Mouse (Mus musculus) brown adipose tissue, adult 24 weeks (tissue): ENCODE data around the gene Cep95. TPM values are rescaled to one million over a fixed set of nuclear protein-coding genes. Genes with fewer than 3 reads are reported as not detected.
A peak's percentile ranks its signal among the peaks of the same experiment; 100 is the strongest.
"Not testable (repeated sequence)": the region's sequence is repeated elsewhere in the genome, so short reads cannot be mapped to it uniquely, and the experiment has no call there.

Experiments
- H3K27ac ChIP-seq: fragments of 200-500 bp; replicated peaks from 2 replicates; pipeline ENCODE4 v1.5.1; 2012; ENCODE audit warnings: low read depth, mild to moderate bottlenecking, low read length
- H3K4me1 ChIP-seq: fragments of 200-500 bp; 2 replicates; pipeline ENCODE4 v1.6.1; 2012; ENCODE audit warnings: low read length, mixed read lengths; ENCODE audit not compliant: control insufficient read depth, insufficient read depth, insufficient read length
- H3K4me3 ChIP-seq: fragments of 200-500 bp; 2 replicates; pipeline ENCODE4 v1.5.1; 2012; ENCODE audit warnings: low read depth, mild to moderate bottlenecking, low read length, moderate library complexity; ENCODE audit not compliant: insufficient read depth
- polyA plus RNA-seq: library from polyadenylated mRNA; stranded (reverse); fragments of >200 nt; gene quantifications from 2 replicates; pipeline ENCODE4 v1.2.4, GENCODE M21; 2012; ENCODE audit not compliant: missing spikeins, insufficient read depth, insufficient read length

The Cep95 gene
- polyA plus RNA-seq, 1 experiment: 3.4 TPM

DNA sequence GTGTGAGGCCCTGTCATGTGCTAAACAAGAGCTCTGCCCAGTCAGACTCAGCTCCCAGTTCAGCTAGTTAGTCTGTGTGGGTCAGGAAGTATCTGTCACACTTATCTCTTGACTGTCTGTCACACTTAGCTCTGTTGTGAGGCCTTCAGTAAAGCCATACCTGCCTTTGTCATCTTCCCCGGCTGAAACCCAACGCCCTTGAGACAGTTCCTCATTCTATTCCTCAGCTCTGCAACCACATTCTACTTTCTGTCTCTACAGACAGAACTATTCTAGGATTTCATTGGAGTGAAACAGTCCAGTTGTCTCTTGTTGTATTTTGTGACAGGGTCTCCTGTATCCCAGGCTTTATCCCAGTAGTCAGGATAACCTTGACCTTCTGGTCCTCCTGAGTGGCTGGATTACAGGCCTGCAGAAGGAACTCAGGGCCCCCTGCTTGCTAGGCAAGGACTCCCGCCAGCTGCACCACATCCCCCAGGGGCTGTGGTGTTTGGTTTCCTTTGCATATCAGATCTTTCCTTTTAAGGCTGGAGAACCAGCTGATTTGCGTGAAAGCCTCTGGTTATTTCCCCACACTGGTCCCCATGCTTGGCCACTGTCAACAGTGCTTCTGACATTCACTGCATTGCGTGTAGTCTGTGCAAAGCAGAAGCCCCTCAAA, 26.8 kb upstream of the Cep95 start:
- Histone ChIP-seq H3K27ac (peak overlapping the region; percentile 29), H3K4me3 (no peak overlapping the region), H3K4me1 (no peaks in the 10 kb centered on the region; the same call in 1 of the 2 replicates)

- Histone ChIP-seq H3K27ac (peak overlapping the region; percentile 41; the same call in 1 of the 2 replicates), H3K4me1 (no peaks in the 10 kb centered on the region; the same call in 1 of the 2 replicates)
Observed at GRCm38 (mm10) chr11:106762800-106763185, 26.3 kb upstream of the Cep95 start.

DNA sequence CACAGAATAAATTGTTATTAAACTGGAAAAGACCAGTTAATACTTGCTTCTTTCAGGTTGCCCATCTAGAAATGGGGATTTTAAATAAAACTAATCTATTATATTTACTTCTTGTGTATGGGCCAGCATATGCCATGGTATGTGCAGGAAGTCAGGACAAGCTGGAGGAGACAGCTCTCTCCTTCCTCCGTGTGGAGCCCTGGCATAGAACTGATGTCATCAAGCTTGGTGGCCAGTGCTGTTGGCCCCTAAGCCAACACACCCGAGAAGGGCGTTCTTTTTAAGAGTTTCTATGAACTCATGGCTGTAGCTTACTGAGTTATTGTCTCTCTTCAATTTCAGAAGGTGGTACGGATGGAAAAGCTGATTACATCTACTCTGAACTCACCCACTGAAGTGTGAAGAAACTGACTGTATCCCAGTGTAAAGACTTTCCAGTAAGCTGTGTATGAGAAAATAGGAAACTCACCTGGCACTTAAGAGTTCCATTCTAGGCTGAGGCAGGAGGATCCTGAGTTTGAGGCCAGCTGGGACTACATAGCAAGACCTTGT, 22.4 kb upstream of the Cep95 start:
- Histone ChIP-seq H3K4me1 (no peaks in the 10 kb centered on the region), H3K4me3 (no peak overlapping the region), H3K27ac (no peak overlapping the region)

More at GRCm38 (mm10) chr11:106762800-106763185, 26.3 kb upstream of the Cep95 start:
- no peak overlapping the region for H3K4me3 ChIP-seq

GRCm38 (mm10) chr11:106767516-106767915, 21.5 kb upstream of the Cep95 start:
- H3K27ac ChIP-seq: no peak overlapping the region

DNA sequence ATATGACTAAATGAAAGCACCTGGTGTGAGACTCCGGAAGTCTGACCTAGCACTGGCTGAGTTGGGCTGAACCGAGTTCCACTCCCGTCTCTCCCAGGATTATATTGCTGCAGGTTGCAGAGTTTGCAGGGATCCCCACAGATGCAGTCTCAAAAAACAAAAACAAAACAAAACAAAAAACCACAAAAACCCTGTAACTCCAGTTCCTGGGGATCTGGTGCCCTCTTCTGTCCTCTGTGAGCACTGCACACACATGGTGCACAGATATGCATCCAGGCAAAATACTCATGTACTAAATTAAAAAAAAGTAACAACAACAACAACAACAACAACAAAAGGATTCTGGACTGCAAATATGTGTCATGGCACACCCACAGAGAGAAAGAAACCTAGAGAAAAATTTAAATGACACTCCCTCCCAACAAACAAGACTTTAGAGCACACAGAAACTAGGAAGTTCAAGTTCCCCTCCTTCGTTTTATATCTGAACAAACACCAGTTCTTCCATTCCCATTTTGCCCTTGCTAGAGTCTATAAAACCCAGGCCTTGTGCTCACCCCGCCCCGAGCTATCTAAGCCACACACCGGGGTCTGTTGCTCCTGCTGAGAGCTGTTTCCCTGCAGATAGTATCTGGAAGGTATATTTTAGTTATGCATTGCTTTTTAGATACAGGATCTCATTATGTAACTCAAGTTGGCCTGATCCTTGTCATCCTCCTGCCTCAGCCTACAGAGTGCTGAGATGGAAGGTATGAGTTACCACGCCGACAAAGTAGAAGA, 18.7 kb upstream of the Cep95 start:
- Histone ChIP-seq H3K4me3 (no peak overlapping the region), H3K27ac (no peak overlapping the region), H3K4me1 (no peaks in the 10 kb centered on the region)

More at GRCm38 (mm10) chr11:106767516-106767915, 21.5 kb upstream of the Cep95 start:
- Histone ChIP-seq H3K4me1 (no peaks in the 10 kb centered on the region), H3K4me3 (no peak overlapping the region)

- no peak overlapping the region for H3K4me3 ChIP-seq
- 0 out of 2 replicates have a peak, but pooled peaks cover 6% of the 10 kb centered on the region for H3K4me1 ChIP-seq
- H3K27ac ChIP-seq: no peak overlapping the region
Observed at GRCm38 (mm10) chr11:106773061-106773460, 16.0 kb upstream of the Cep95 start.

DNA sequence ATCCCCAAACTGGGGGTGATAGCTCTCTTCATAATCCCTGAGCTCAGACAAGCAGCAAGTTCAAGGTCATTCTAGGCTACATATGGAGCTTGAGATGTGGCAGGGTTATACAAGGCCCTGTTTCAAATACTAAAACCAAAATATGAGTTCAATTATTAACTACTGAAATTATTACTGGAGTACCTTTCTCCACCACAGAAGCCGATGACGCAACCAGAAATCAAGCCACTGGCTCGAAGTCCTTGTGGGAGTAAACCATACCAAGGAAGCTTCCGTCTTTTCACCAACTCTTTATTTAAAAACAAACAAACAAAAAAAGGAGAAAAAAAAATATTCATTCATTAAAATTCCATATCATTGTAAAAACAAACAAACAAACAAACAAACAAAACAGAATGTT, 12.1 kb upstream of the Cep95 start:
- Histone ChIP-seq H3K4me3 (no peak overlapping the region), H3K27ac (no peak overlapping the region), H3K4me1 (peaks cover 8% of the 10 kb centered on the region; the same call in 1 of the 2 replicates)

DNA sequence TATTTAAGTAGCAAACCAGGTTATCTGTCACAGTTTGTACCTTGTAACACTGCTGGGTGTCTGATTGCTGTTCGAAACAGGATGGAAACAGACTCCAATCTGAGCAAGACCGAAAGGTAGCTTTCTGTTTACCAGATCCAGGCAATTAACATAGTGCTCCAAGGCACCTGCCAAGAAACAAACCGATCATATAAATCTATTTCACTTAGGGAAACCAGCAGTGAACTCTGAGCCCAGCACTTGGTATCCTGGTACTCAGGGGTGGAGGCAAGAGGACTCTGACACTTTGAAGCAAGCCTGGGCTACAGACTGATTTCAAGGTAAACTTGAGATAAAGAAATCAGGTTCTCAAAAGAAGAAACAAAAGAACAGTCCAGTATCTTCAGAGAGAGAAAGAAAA, 11.7 kb upstream of the Cep95 start:
- H3K4me3 ChIP-seq: no peak overlapping the region
- H3K27ac ChIP-seq: no peak overlapping the region
- peaks cover 8% of the 10 kb centered on the region; the same call in 1 of the 2 replicates for H3K4me1 ChIP-seq

GRCm38 (mm10) chr11:106778132-106778531, 10.9 kb upstream of the Cep95 start:
- no peak overlapping the region for H3K4me3 ChIP-seq
- H3K4me1 ChIP-seq: peaks cover 8% of the 10 kb centered on the region; the same call in 1 of the 2 replicates
- no peak overlapping the region for H3K27ac ChIP-seq

- H3K4me1 ChIP-seq: peaks cover 11% of the 10 kb centered on the region; the same call in 1 of the 2 replicates
- peak overlapping the region; percentile 80 for H3K4me3 ChIP-seq
- peak overlapping the region; percentile 63 for H3K27ac ChIP-seq
Observed at GRCm38 (mm10) chr11:106778589-106779387, 10.3 kb upstream of the Cep95 start.

DNA sequence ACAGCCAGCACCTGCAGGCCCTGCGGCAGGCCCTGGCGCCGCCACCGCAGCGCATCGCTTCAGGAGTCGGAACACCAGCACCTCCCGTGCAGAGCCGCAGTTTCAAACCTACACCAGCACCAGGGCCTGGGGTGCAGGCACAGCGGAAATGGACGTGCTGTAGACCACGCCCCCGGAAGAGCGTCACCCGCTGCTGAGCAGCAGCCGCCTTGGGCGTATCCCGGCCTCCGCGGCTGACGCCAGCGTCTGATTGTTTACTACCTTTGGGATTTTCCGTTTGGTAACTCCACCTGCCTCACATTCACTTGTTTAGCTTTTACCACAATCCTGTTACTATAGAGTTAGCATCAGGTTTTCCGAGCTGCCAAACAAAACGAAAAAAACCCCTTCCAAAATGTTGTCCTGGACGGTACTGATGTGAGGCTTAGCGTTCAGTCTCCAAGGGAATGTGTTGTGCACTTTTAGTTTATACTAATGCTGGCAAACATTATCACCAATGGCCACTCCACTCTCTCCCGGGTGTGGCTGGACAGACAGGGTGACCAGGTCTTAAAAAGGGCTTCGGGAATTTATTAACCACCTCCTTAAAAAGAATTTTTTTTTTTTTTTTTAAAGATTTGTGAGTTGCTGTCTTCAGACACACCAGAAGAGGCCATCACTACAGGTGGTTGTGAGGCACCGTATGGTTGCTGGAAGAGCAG, 9.5 kb upstream of the Cep95 start, which contains the start of gene Polg2:
Gene Polg2, minus strand, starts transcription at position 150 of the 701 bp plus-strand sequence.
- Histone ChIP-seq H3K27ac (peak within 1 kb of the TSS; percentile 87), H3K4me1 (peaks cover 11% of the 10 kb centered on the region; the same call in 1 of the 2 replicates), H3K4me3 (peak within 1 kb of the TSS; percentile 80)

DNA sequence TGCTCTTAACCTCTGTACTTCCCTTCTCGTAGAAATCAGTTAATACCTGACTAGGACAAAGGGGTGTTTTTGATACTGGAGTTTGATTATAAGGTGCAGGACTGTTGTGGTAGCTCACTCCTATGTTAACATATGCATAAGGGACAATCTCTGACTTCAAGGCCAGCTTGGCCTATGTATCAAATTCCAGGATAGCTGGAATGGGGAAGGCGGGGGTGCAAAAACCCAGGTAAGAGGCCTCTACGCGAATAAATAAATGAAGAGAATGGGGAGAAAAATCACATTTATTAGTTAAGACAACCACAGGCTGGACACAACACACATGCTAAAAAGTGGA, 9.0 kb upstream of the Cep95 start:
- Histone ChIP-seq H3K4me3 (peak overlapping the region; percentile 80; the same call in 1 of the 2 replicates), H3K27ac (peak overlapping the region; percentile 87), H3K4me1 (peaks cover 11% of the 10 kb centered on the region; the same call in 1 of the 2 replicates)

GRCm38 (mm10) chr11:106780590-106781220, 8.3 kb upstream of the Cep95 start:
- Histone ChIP-seq H3K27ac (no peak overlapping the region), H3K4me1 (peaks cover 11% of the 10 kb centered on the region; the same call in 1 of the 2 replicates), H3K4me3 (no peak overlapping the region)

GRCm38 (mm10) chr11:106782271-106782670, 6.8 kb upstream of the Cep95 start:
- H3K4me3 ChIP-seq, H3K27ac ChIP-seq: not testable (repeated sequence)
- H3K4me1 ChIP-seq: peaks cover 11% of the 10 kb centered on the region; the same call in 1 of the 2 replicates
